Mouse (Mus musculus): Measurements from ENCODE around the gene Tgfbr2.

DNA sequence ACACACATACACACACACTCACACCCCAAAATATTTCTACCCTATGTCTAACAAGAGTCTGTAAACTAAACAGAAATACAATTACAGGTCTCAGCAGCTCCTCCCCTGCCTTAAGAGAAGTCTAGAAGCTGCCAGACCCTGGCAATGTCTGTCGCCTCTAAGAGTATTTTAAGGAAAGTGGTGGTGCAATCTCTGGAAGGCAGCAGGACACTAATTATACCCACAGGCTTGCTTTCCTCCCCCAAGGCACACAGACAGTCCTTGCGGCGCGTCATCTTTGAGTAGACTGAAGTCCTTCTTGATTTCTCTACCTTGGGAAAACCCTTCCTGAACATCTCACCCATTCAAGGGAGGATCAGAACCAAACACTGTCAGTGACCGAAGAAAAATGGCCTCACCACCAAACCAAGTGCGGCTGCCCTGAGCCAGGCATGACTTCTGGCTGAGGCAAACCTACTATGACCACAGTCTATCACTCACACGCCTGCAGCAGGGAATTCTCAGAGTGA is 12.2 kb downstream of the Tgfbr2 start:
- TF ChIP-seq POLR2A (IDR thresholded peaks at IDR 0.05; ENCODE audit: extremely low read depth, insufficient read depth, low read length) (no peak), CTCF (IDR thresholded peaks at IDR 0.05; ENCODE audit: extremely low read depth, insufficient read depth, low read length) (no peak)

All from cortical plate, adult 2 months (tissue).